Mouse (Mus musculus) cerebellum, adult 9-10 months (tissue): ENCODE measurements around the gene Lamb3.

Experiments
- DNase-seq: peaks from one replicate; pipeline ENCODE4 v3.0.0; 2022

The Lamb3 gene

GRCm38 (mm10) chr1:193203821-193204220 lies 3.7 kb upstream of the Lamb3 start:
- no peak for DNase-seq

- DNase-seq: no peak
Measured at GRCm38 (mm10) chr1:193205431-193205830, 2.1 kb upstream of the Lamb3 start.

DNA sequence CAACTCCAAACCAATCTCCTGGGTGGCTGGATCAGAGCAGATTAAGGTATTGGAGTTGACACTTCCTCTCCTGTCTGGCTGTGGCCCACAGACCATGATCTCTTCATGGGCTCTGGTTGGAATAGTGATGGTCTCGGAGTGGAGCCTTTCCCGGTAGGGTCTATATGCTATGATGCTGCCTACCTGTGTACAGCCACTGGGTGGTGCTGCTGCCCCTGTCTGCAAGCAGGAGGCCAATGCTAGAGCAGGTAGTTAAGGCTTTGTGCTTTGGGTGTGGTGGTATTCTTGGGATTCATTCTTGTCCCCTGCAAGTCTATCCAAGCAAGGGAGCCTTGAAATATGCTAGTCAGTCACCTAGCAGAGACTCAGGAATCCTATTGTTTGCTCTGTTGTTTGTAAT lies 679 bp downstream of the Lamb3 start:
- peak; percentile 51 for DNase-seq

- no peak for DNase-seq
Measured at GRCm38 (mm10) chr1:193211371-193211770, 3.9 kb downstream of the Lamb3 start.

DNA sequence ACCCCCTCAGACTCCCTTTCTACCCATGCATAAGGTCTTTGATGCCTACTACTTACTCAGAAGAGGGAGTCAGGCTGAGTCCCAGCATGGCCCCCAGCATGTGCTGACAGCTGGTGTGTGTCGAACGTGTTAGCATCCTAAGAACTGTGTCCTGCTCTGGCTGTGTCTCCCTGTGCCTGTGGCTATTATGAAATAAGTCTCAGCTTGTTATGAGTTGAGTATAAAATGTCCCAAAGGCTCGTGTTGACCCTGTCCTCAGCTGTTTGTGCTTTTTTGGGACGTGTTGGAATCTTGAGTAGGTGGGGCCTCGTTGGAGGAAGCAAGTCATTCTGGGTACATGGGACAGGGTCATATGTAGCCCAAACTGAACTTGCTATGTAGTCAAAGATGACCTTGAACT lies 6.6 kb downstream of the Lamb3 start:
- DNase-seq: no peak

DNA sequence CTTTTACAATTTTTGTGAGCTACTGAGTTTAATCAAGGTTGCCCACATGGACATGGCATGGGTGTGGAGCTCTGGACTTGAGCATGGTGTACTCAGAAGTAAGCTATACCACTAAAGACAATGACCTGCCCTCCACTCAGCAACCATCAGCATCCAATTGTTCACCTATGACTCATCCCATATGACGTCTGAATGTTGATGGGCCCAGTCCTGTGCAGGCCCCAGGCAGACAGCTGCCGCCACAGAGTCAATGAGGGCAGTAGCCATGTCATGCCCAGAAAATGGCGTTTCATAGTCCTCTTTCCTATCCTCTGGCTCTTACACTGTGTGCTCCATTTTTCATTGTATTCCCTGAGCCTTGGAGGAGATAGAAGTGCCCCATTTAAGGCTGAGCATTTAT lies 8.5 kb downstream of the Lamb3 start:
- no peak for DNase-seq

GRCm38 (mm10) chr1:193220408-193220807 lies 12.9 kb downstream of the Lamb3 start:
- no peak for DNase-seq

- DNase-seq: no peak
Measured at GRCm38 (mm10) chr1:193225531-193225930, 18.0 kb downstream of the Lamb3 start.

GRCm38 (mm10) chr1:193226114-193226513 lies 18.6 kb downstream of the Lamb3 start:
- no peak for DNase-seq

GRCm38 (mm10) chr1:193226724-193227522 lies 19.4 kb downstream of the Lamb3 start:
- no peak for DNase-seq

- no peak for DNase-seq
Measured at GRCm38 (mm10) chr1:193227537-193227936, 20.0 kb downstream of the Lamb3 start.

GRCm38 (mm10) chr1:193229570-193229969 lies 22.1 kb downstream of the Lamb3 start:
- no peak for DNase-seq

GRCm38 (mm10) chr1:193230531-193230930 lies 23.0 kb downstream of the Lamb3 start:
- DNase-seq: no peak

GRCm38 (mm10) chr1:193230935-193231334 lies 23.4 kb downstream of the Lamb3 start:
- no peak for DNase-seq

GRCm38 (mm10) chr1:193232732-193233131 lies 25.2 kb downstream of the Lamb3 start:
- no peak for DNase-seq

DNA sequence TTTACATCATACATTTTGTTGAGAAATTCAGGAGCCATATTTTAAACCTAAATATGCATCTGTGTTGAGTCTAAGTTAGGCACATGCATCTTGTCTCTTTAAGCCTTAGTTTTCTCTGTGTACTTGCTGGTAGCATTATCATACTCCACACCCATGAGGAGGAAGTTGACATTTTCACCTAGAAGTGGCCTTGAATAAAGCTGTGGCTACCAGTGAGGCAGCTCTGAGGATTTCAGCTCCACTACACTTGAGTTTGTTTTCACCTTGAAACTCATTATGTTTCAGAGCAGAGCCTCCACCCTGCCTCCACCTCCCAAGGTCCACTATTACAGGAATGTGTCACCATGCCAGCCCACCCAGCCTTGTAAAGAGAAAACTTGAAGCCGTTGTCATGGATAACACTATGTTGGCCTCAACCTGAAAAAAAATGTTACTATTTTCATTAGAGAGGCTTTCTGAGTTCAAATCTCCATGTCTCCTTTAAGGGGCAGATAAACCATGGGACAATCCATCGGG lies 26.7 kb downstream of the Lamb3 start:
- no peak for DNase-seq

GRCm38 (mm10) chr1:193234930-193235329 lies 27.4 kb downstream of the Lamb3 start:
- no peak for DNase-seq

DNA sequence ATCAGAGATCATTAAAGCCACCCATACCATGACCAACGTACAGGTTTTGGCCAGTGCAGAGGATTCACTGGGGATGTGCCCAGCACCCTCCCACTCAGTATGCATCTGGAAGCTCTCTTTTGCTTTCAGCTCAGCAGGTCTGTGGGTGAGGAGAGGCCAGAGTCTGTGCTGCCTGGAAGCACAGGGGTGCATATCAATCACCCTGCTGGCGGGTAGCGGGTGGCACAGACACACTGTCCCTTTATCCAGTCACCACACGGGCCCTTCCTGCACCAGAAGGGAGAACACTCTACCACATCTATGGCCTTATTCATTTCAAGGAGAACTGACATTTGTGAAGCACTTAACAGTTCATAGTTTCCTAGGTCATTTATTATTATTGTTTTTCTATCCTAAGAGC lies 30.9 kb downstream of the Lamb3 start:
- DNase-seq: no peak

DNA sequence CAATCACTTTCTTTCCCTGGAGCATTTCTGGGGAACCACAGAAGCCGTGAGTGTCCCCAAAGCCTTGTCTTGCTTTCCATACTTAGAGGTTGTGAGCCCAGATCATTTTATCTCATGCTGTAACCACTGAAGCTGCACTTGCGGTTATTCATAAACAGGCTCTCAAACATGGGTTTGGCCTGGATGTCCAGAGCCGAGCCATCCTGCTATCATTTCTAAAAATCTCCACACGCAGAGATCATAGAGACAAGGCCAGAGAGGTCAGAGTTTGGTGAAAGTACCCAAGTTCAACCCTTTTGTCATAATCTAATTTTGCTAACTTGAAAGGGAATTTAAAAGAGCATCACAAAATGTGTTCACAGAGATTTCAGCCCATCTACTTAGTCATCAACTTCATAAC lies 33.9 kb downstream of the Lamb3 start:
- DNase-seq: no peak

GRCm38 (mm10) chr1:193242238-193242637 lies 34.7 kb downstream of the Lamb3 start:
- peak; percentile 98 for DNase-seq

DNA sequence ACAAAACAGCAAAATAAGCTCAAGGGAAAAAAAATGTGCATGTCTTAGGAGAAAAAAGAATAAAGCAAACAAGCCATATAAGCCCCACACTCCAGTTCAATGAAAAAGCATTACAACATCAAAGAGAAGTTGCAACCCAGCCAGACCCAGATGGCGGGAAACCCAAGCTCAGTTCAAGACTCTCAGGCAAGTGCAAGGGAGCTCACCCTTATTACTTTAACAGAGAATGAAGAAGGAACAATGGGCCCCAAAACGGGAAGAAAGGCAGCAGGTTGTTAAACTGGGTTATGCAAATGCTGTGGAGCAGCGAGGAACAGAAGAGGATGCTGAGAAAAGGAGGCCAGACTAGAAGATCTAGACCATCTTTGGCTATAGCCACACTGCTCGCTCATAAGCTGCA lies 35.4 kb downstream of the Lamb3 start:
- no peak for DNase-seq

GRCm38 (mm10) chr1:193243571-193244193 lies 36.2 kb downstream of the Lamb3 start:
- no peak for DNase-seq

GRCm38 (mm10) chr1:193244235-193244634 lies 36.7 kb downstream of the Lamb3 start:
- DNase-seq: no peak

- DNase-seq: no peak
Measured at GRCm38 (mm10) chr1:193250026-193250425, 42.5 kb downstream of the Lamb3 start.
